Mouse (Mus musculus): ENCODE results near the gene Gdpd5. TPM values are rescaled to one million over a fixed set of nuclear protein-coding genes. Genes with fewer than 3 reads are reported as not detected.

Gene Gdpd5
- total and polyA plus RNA-seq, 3 experiments: 21.5 to 30.7 (median 26.3) TPM

- Histone ChIP-seq H3K27me3 (ENCODE audit: control insufficient read depth, insufficient read depth, low read length) (no peaks in the 10 kb centered on the region), H3K9ac (ENCODE audit: low read depth, low read length) (no peak overlapping the region), H3K4me1 (ENCODE audit: control insufficient read depth, insufficient read depth, low read length) (peaks cover 2% of the 10 kb centered on the region; the same call in 1 of the 2 replicates), H3K4me3 (no peak overlapping the region), H3K27ac (no peak overlapping the region), H3K79me2 (replicated peaks; ENCODE audit: control insufficient read depth, insufficient read depth, low read length) (no peaks in the 10 kb centered on the region), H3K36me3 (ENCODE audit: control insufficient read depth, insufficient read depth, low read length) (no peaks in the 10 kb centered on the region)
- peak; percentile 80 for TF ChIP-seq EP300 (IDR thresholded peaks at IDR 0.05; ENCODE audit: insufficient read depth, low read depth, low read length)
- TF ChIP-seq POLR2A (IDR thresholded peaks at IDR 0.05; ENCODE audit: insufficient read depth, low read depth, low read length): no peak
- no peak; the same call in 1 of the 2 replicates for TF ChIP-seq CTCF (IDR thresholded peaks at IDR 0.05)
- peak; percentile 62 to 87 for DNase-seq
- 5% methylated on average over 4 of the region's 4 CpGs for WGBS
- intact Hi-C loops (cut with DNase I): loop anchor here (1.0 to 10.0 kb wide), 2 partner anchors 75 to 179 kb away; no protein-coding TSS in a partner anchor
These were observed 5.8 kb upstream of the Gdpd5 start for GRCm38 (mm10) chr7:99375455-99375854.

- H3K36me3 ChIP-seq (ENCODE audit: control insufficient read depth, insufficient read depth, low read length): no peaks in the 10 kb centered on the region
- 65% methylated on average over 8 of the region's 8 CpGs for WGBS
- no peaks in the 10 kb centered on the region for H3K79me2 ChIP-seq (replicated peaks; ENCODE audit: control insufficient read depth, insufficient read depth, low read length)
- H3K9ac ChIP-seq (ENCODE audit: low read depth, low read length): no peak overlapping the region
- no peaks in the 10 kb centered on the region for H3K27me3 ChIP-seq (ENCODE audit: control insufficient read depth, insufficient read depth, low read length)
- intact Hi-C loops (cut with DNase I): loop anchor here (10.0 kb wide), 1 partner anchor 176 kb away; no protein-coding TSS in a partner anchor
- DNase-seq: no peak
- TF ChIP-seq POLR2A (IDR thresholded peaks at IDR 0.05; ENCODE audit: insufficient read depth, low read depth, low read length): no peak
- TF ChIP-seq CTCF (IDR thresholded peaks at IDR 0.05): no peak
- TF ChIP-seq EP300 (IDR thresholded peaks at IDR 0.05; ENCODE audit: insufficient read depth, low read depth, low read length): no peak
- peaks cover 8% of the 10 kb centered on the region for H3K4me1 ChIP-seq (ENCODE audit: control insufficient read depth, insufficient read depth, low read length)
- H3K4me3 ChIP-seq: no peak overlapping the region
- no peak overlapping the region for H3K27ac ChIP-seq
These were observed 2.3 kb upstream of the Gdpd5 start for GRCm38 (mm10) chr7:99378870-99379269.

- Histone ChIP-seq H3K36me3 (ENCODE audit: control insufficient read depth, insufficient read depth, low read length) (no peaks in the 10 kb centered on the region), H3K79me2 (replicated peaks; ENCODE audit: control insufficient read depth, insufficient read depth, low read length) (no peaks in the 10 kb centered on the region), H3K27ac (peak overlapping the region; percentile 56), H3K9ac (ENCODE audit: low read depth, low read length) (peak overlapping the region; percentile 66), H3K4me3 (peak overlapping the region; percentile 76), H3K27me3 (ENCODE audit: control insufficient read depth, insufficient read depth, low read length) (no peaks in the 10 kb centered on the region), H3K4me1 (ENCODE audit: control insufficient read depth, insufficient read depth, low read length) (peaks cover 18% of the 10 kb centered on the region)
- no peak for DNase-seq
- intact Hi-C loops (cut with DNase I): loop anchor here (1.0 kb wide), 1 partner anchor 19 kb away; no protein-coding TSS in a partner anchor
- 1% methylated on average over 24 of the region's 24 CpGs for WGBS
- TF ChIP-seq EP300 (IDR thresholded peaks at IDR 0.05; ENCODE audit: insufficient read depth, low read depth, low read length): 0 out of 2 replicates have a peak, but pooled peaks have one; percentile 12
- peak; percentile 41 for TF ChIP-seq CTCF (IDR thresholded peaks at IDR 0.05)
- no peak for TF ChIP-seq POLR2A (IDR thresholded peaks at IDR 0.05; ENCODE audit: insufficient read depth, low read depth, low read length)
These were observed 562 bp upstream of the Gdpd5 start for GRCm38 (mm10) chr7:99380491-99381213.

GRCm38 (mm10) chr7:99382088-99383000 is 1.1 kb downstream of the Gdpd5 start:
- WGBS: 6% methylated on average over 30 of the region's 30 CpGs

GRCm38 (mm10) chr7:99383246-99383645 is 2.0 kb downstream of the Gdpd5 start:
- H3K79me2 ChIP-seq (replicated peaks; ENCODE audit: control insufficient read depth, insufficient read depth, low read length): no peaks in the 10 kb centered on the region
- H3K27ac ChIP-seq: peak overlapping the region; percentile 92
- no peak for DNase-seq
- H3K36me3 ChIP-seq (ENCODE audit: control insufficient read depth, insufficient read depth, low read length): no peaks in the 10 kb centered on the region
- peak overlapping the region; percentile 10 for H3K9ac ChIP-seq (ENCODE audit: low read depth, low read length)
- TF ChIP-seq POLR2A (IDR thresholded peaks at IDR 0.05; ENCODE audit: insufficient read depth, low read depth, low read length) (no peak), CTCF (IDR thresholded peaks at IDR 0.05) (no peak), EP300 (IDR thresholded peaks at IDR 0.05; ENCODE audit: insufficient read depth, low read depth, low read length) (no peak)
- 35% methylated on average over 5 of the region's 5 CpGs for WGBS
- peak overlapping the region; percentile 92 for H3K4me3 ChIP-seq
- H3K27me3 ChIP-seq (ENCODE audit: control insufficient read depth, insufficient read depth, low read length): no peaks in the 10 kb centered on the region
- H3K4me1 ChIP-seq (ENCODE audit: control insufficient read depth, insufficient read depth, low read length): peaks cover 25% of the 10 kb centered on the region
- intact Hi-C loops (cut with DNase I): no loop called here

More at GRCm38 (mm10) chr7:99382088-99383000, 1.1 kb downstream of the Gdpd5 start:
- H3K27me3 ChIP-seq (ENCODE audit: control insufficient read depth, insufficient read depth, low read length): no peaks in the 10 kb centered on the region
- H3K79me2 ChIP-seq (replicated peaks; ENCODE audit: control insufficient read depth, insufficient read depth, low read length): no peaks in the 10 kb centered on the region
- peak overlapping the region; percentile 90 for H3K9ac ChIP-seq (ENCODE audit: low read depth, low read length)
- peak overlapping the region; percentile 92 for H3K27ac ChIP-seq
- intact Hi-C loops (cut with DNase I): no loop called here
- peak overlapping the region; percentile 92 for H3K4me3 ChIP-seq
- no peaks in the 10 kb centered on the region for H3K36me3 ChIP-seq (ENCODE audit: control insufficient read depth, insufficient read depth, low read length)
- DNase-seq: peak in 1 of 2 experiments; percentile 45
- TF ChIP-seq POLR2A (IDR thresholded peaks at IDR 0.05; ENCODE audit: insufficient read depth, low read depth, low read length) (no peak), CTCF (IDR thresholded peaks at IDR 0.05) (no peak), EP300 (IDR thresholded peaks at IDR 0.05; ENCODE audit: insufficient read depth, low read depth, low read length) (no peak)
- H3K4me1 ChIP-seq (ENCODE audit: control insufficient read depth, insufficient read depth, low read length): peaks cover 25% of the 10 kb centered on the region
